Mouse (Mus musculus): Measurements from ENCODE around the gene Slc22a15. TPM values are rescaled to one million over a fixed set of nuclear protein-coding genes. Genes with fewer than 3 reads are reported as not detected.

The Slc22a15 gene
- polyA plus RNA-seq, 1 experiment from 2014 or later, result 7.5 TPM

DNA sequence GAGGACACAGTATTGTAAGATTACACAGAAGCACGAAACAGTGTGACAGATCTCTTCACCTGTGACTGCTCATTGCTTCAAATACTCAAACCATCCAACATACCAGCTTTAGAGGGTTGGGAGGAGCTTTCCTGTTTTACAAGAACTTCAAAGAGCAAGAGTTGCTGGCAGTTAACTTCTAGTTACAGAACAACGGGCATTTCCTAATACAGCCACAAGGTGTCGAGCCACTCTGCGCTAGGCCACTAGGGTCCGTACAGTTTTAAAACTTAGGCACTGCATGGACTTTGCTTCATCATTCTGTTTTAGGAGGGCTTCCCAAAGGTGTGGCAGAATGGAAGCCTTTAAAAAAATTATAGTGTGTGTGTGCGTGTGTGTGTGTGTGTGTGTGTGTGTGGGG is 43.4 kb downstream of the Slc22a15 start:
- H3K27me3 ChIP-seq, result no peaks in the 10 kb centered on the region
- no peaks in the 10 kb centered on the region for H3K9me3 ChIP-seq
- H3K4me3 ChIP-seq, result no peak overlapping the region
- no peak overlapping the region for H3K4me2 ChIP-seq
- 86% methylated on average over 6 of the region's 6 CpGs for WGBS
- no peak overlapping the region for H3K27ac ChIP-seq
- no peak for ATAC-seq (ENCODE audit: low FRiP score)
- H3K4me1 ChIP-seq (replicated peaks), result peaks cover 15% of the 10 kb centered on the region
- H3K36me3 ChIP-seq, result peaks cover 38% of the 10 kb centered on the region
- no peak overlapping the region for H3K9ac ChIP-seq

GRCm38 (mm10) chr3:101878136-101878535 is 46.1 kb downstream of the Slc22a15 start:
- H3K4me2 ChIP-seq, result no peak overlapping the region
- no peak overlapping the region for H3K9ac ChIP-seq
- no peak overlapping the region for H3K4me3 ChIP-seq
- peaks cover 20% of the 10 kb centered on the region for H3K4me1 ChIP-seq (replicated peaks)
- H3K9me3 ChIP-seq, result no peaks in the 10 kb centered on the region
- peaks cover 32% of the 10 kb centered on the region for H3K36me3 ChIP-seq
- H3K27ac ChIP-seq, result no peak overlapping the region
- no peak for ATAC-seq (ENCODE audit: low FRiP score)
- no peaks in the 10 kb centered on the region for H3K27me3 ChIP-seq
- WGBS, result 19% methylated on average over 5 of the region's 5 CpGs

DNA sequence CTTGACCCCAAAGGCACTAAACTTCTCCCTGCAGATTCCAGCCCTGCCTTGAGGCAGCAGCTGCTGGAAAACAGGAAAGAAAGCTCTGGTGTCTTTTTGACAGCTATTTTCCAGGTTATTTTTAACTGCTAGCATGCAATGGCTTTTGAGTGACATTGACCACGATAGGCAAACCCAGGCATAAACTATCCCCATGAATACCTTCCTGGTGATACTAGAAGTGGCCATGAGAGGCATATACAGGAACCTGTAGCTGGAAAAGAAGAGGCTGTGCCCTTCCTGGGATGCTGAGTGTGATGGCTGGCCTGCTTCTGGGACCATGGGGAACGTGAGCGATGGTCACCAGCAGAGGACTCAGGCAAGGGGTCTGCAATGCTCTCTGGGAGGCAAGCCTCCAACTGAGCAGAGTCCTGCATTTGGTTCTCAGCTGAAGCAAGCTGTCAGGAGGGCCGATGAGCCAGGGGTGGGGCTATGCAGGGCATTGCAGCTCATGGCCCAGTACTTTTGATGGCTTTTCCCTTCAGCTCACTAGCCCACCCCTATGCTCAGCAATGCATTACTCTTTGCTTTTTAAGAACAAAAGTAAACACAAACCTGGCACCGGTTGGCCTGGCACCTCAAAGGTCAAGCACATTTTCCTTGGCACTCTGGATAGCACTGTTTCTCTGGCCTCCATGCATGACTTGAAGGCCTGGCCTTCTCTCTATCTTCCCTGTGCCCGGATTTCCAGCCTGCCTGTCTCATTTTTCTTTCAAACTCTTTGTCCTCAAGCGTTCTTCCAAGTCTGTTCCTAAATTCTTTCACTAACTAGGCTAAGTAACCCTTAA is 47.6 kb downstream of the Slc22a15 start:
- peaks cover 33% of the 10 kb centered on the region for H3K36me3 ChIP-seq
- no peak for ATAC-seq (ENCODE audit: low FRiP score)
- no peak overlapping the region for H3K4me2 ChIP-seq
- no peaks in the 10 kb centered on the region for H3K9me3 ChIP-seq
- WGBS, result 63% methylated on average over 7 of the region's 7 CpGs
- no peaks in the 10 kb centered on the region for H3K27me3 ChIP-seq
- H3K9ac ChIP-seq, result no peak overlapping the region
- peaks cover 20% of the 10 kb centered on the region for H3K4me1 ChIP-seq (replicated peaks)
- no peak overlapping the region for H3K4me3 ChIP-seq
- peak overlapping the region; percentile 19; the same call in 1 of the 2 replicates for H3K27ac ChIP-seq

GRCm38 (mm10) chr3:101875258-101875920 is 48.9 kb downstream of the Slc22a15 start:
- Histone ChIP-seq H3K9me3 (no peaks in the 10 kb centered on the region), H3K27me3 (no peaks in the 10 kb centered on the region), H3K4me3 (no peak overlapping the region), H3K4me2 (no peak overlapping the region), H3K4me1 (replicated peaks) (peaks cover 20% of the 10 kb centered on the region), H3K9ac (no peak overlapping the region), H3K36me3 (peaks cover 36% of the 10 kb centered on the region), H3K27ac (peak overlapping the region; percentile 55)
- peak; percentile 36; the same call in 1 of the 2 replicates for ATAC-seq (ENCODE audit: low FRiP score)
- 36% methylated on average over 10 of the region's 10 CpGs for WGBS

GRCm38 (mm10) chr3:101873061-101873675 is 51.1 kb downstream of the Slc22a15 start:
- no peak for ATAC-seq (ENCODE audit: low FRiP score)
- no peaks in the 10 kb centered on the region for H3K9me3 ChIP-seq

GRCm38 (mm10) chr3:101871951-101872350 is 52.3 kb downstream of the Slc22a15 start:
- H3K4me2 ChIP-seq, result no peak overlapping the region
- 92% methylated on average over 9 of the region's 9 CpGs for WGBS
- peaks cover 14% of the 10 kb centered on the region for H3K4me1 ChIP-seq (replicated peaks)
- no peak for ATAC-seq (ENCODE audit: low FRiP score)
- H3K27ac ChIP-seq, result no peak overlapping the region
- H3K9ac ChIP-seq, result no peak overlapping the region
- H3K4me3 ChIP-seq, result no peak overlapping the region
- H3K9me3 ChIP-seq, result no peaks in the 10 kb centered on the region
- H3K27me3 ChIP-seq, result no peaks in the 10 kb centered on the region
- H3K36me3 ChIP-seq, result peaks cover 14% of the 10 kb centered on the region

More at GRCm38 (mm10) chr3:101873061-101873675, 51.1 kb downstream of the Slc22a15 start:
- Histone ChIP-seq H3K27me3 (no peaks in the 10 kb centered on the region), H3K9ac (no peak overlapping the region), H3K27ac (no peak overlapping the region), H3K4me3 (no peak overlapping the region), H3K4me2 (no peak overlapping the region), H3K36me3 (peaks cover 15% of the 10 kb centered on the region; the same call in 1 of the 2 replicates), H3K4me1 (replicated peaks) (peaks cover 16% of the 10 kb centered on the region)
- 73% methylated on average over 7 of the region's 7 CpGs for WGBS

DNA sequence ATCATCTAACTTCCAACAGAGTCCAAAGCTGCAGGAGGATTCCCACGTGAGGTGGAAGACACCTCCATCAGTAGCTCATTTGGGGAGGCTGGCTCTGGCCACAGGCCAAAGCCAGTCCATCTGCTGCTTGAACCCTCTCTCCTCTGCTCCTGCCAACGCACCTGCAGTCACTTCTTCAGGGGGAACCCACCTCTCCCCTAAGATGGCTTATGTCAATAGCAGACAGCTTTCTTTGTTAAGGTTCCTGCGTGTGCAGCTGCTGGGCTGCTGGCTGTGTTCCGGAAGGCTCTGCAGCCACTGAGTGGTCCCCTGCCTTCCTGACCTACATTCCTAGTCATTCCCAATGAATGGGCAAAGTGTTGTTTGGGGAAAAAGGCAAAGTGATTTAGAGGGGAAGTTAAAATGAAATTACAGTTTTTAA is 57.2 kb downstream of the Slc22a15 start:
- no peak overlapping the region for H3K4me2 ChIP-seq
- H3K9me3 ChIP-seq, result no peaks in the 10 kb centered on the region
- no peaks in the 10 kb centered on the region for H3K4me1 ChIP-seq (replicated peaks)
- no peak overlapping the region for H3K9ac ChIP-seq
- no peak for ATAC-seq (ENCODE audit: low FRiP score)
- H3K4me3 ChIP-seq, result no peak overlapping the region
- 60% methylated on average over 4 of the region's 4 CpGs for WGBS
- peaks cover 35% of the 10 kb centered on the region for H3K36me3 ChIP-seq
- no peaks in the 10 kb centered on the region for H3K27me3 ChIP-seq
- H3K27ac ChIP-seq, result no peak overlapping the region

GRCm38 (mm10) chr3:101861856-101862255 is 62.4 kb downstream of the Slc22a15 start:
- 78% methylated on average over 3 of the region's 3 CpGs for WGBS
- peaks cover 62% of the 10 kb centered on the region for H3K36me3 ChIP-seq

GRCm38 (mm10) chr3:101860151-101860550 is 64.1 kb downstream of the Slc22a15 start:
- 75% methylated on average over 7 of the region's 7 CpGs for WGBS
- Histone ChIP-seq H3K9me3 (no peaks in the 10 kb centered on the region), H3K9ac (no peak overlapping the region), H3K4me2 (no peak overlapping the region), H3K4me3 (no peak overlapping the region), H3K4me1 (replicated peaks) (no peaks in the 10 kb centered on the region), H3K27ac (no peak overlapping the region), H3K36me3 (peaks cover 68% of the 10 kb centered on the region), H3K27me3 (no peaks in the 10 kb centered on the region)
- no peak for ATAC-seq (ENCODE audit: low FRiP score)

More at GRCm38 (mm10) chr3:101861856-101862255, 62.4 kb downstream of the Slc22a15 start:
- Histone ChIP-seq H3K9ac (no peak overlapping the region), H3K27ac (no peak overlapping the region), H3K27me3 (no peaks in the 10 kb centered on the region), H3K9me3 (no peaks in the 10 kb centered on the region), H3K4me2 (no peak overlapping the region), H3K4me3 (no peak overlapping the region), H3K4me1 (replicated peaks) (no peaks in the 10 kb centered on the region)
- ATAC-seq (ENCODE audit: low FRiP score), result no peak

DNA sequence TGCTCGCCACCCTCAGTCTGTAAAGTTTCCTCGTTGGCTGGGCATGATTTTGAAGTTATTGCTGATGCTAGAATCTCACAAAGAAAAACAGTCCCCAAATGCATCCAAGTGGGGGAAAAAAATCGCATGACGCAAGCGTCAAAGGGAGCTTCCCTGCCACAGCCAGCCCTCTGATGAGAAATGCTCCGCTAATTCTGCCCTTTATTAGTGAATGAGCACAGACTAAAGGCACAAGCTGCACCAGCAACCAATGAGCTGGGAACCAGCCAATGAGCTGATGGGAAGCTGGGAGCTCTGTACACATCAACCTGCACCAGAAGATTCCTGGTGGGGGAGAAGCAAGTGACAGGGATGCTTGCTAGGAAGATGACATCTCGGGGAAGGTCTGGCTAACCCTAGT is 64.5 kb downstream of the Slc22a15 start:
- no peaks in the 10 kb centered on the region for H3K4me1 ChIP-seq (replicated peaks)
- H3K27ac ChIP-seq, result 0 out of 2 replicates have a peak overlapping the region, but pooled peaks have one; percentile 15
- H3K4me2 ChIP-seq, result no peak overlapping the region
- no peaks in the 10 kb centered on the region for H3K9me3 ChIP-seq
- H3K36me3 ChIP-seq, result peaks cover 68% of the 10 kb centered on the region
- H3K27me3 ChIP-seq, result no peaks in the 10 kb centered on the region
- no peak overlapping the region for H3K4me3 ChIP-seq
- WGBS, result 55% methylated on average over 7 of the region's 7 CpGs
- no peak for ATAC-seq (ENCODE audit: low FRiP score)
- H3K9ac ChIP-seq, result no peak overlapping the region

DNA sequence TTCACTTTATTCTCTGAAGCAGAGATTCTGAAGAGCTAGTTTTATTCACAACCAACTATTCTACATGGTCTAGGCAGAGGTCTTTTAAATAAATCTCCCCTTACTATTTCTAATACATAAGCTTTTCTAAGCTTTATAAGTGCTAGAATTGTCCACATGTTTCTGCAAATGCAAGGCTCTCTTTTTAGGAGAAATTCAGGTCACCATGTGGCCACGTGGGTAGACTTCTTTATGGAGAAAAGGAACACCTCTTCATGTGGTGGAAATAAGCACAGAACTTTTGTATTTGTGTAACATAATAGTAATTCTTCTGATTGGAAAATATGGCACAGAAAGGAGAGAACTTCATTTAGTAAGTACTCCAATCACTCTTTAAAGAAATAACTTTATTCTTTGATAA is 70.2 kb downstream of the Slc22a15 start:
- no peak overlapping the region for H3K4me3 ChIP-seq
- no peaks in the 10 kb centered on the region for H3K4me1 ChIP-seq (replicated peaks)
- no peak for ATAC-seq (ENCODE audit: low FRiP score)
- no peak overlapping the region for H3K9ac ChIP-seq
- 83% methylated on average over 1 of the region's 1 CpGs for WGBS
- no peaks in the 10 kb centered on the region for H3K9me3 ChIP-seq
- H3K4me2 ChIP-seq, result no peak overlapping the region
- H3K27ac ChIP-seq, result no peak overlapping the region
- H3K36me3 ChIP-seq, result peaks cover 17% of the 10 kb centered on the region; the same call in 1 of the 2 replicates
- H3K27me3 ChIP-seq, result no peaks in the 10 kb centered on the region

GRCm38 (mm10) chr3:101851363-101851762 is 72.9 kb downstream of the Slc22a15 start:
- no peaks in the 10 kb centered on the region for H3K27me3 ChIP-seq
- WGBS, result 81% methylated on average over 6 of the region's 6 CpGs
- H3K36me3 ChIP-seq, result 0 out of 2 replicates have a peak, but pooled peaks cover under 1% of the 10 kb centered on the region
- no peak overlapping the region for H3K4me3 ChIP-seq
- no peak overlapping the region for H3K27ac ChIP-seq
- H3K4me1 ChIP-seq (replicated peaks), result no peaks in the 10 kb centered on the region
- no peak for ATAC-seq (ENCODE audit: low FRiP score)
- no peaks in the 10 kb centered on the region for H3K9me3 ChIP-seq
- no peak overlapping the region for H3K4me2 ChIP-seq
- H3K9ac ChIP-seq, result no peak overlapping the region

All from hindbrain, embryonic 13.5 days (tissue).